Mouse (Mus musculus) olfactory bulb, adult 2 months (tissue): ENCODE measurements at regions not wholly inside any gene's neighbourhood (a gene's known extent, or its start where the extent isn't known, plus 50 kb on each side); places are given as distances from the start of the nearest gene placed in this dataset.

Experiments used
- H3K27ac ChIP-seq: fragments of 200-500 bp; 2 replicates; pipeline ENCODE4 v1.5.1; 2012; ENCODE audit warnings: low read depth, low read length; ENCODE audit not compliant: insufficient read depth
- H3K4me1 ChIP-seq: fragments of 200-500 bp; 2 replicates; pipeline ENCODE4 v1.6.1; 2012; ENCODE audit warnings: low read length; ENCODE audit not compliant: control insufficient read depth, insufficient read depth
- H3K4me3 ChIP-seq: fragments of 200-500 bp; 2 replicates; pipeline ENCODE4 v1.5.1; 2012; ENCODE audit warnings: mild to moderate bottlenecking, low read depth, low read length, moderate library complexity; ENCODE audit not compliant: insufficient read depth
- CTCF ChIP-seq: fragments of 200-500 bp; IDR thresholded peaks from 2 replicates; pipeline ENCODE4 v1.5.1; 2012; ENCODE audit warnings: low read depth, mild to moderate bottlenecking, low read length, moderate library complexity; ENCODE audit not compliant: insufficient read depth
- POLR2A ChIP-seq: fragments of 200-500 bp; IDR thresholded peaks from 2 replicates; pipeline ENCODE4 v1.6.1; 2012; ENCODE audit warnings: mild to moderate bottlenecking, low read depth, low read length, moderate library complexity; ENCODE audit not compliant: insufficient read depth
- WGBS: fragments of 180-500 bp; shearing (Covaris S2); methylation state at CpG from one replicate; pipeline ENCODE4 v1.1.7; 2018; 5-methylcytosine and 5-hydroxymethylcytosine counted together

DNA sequence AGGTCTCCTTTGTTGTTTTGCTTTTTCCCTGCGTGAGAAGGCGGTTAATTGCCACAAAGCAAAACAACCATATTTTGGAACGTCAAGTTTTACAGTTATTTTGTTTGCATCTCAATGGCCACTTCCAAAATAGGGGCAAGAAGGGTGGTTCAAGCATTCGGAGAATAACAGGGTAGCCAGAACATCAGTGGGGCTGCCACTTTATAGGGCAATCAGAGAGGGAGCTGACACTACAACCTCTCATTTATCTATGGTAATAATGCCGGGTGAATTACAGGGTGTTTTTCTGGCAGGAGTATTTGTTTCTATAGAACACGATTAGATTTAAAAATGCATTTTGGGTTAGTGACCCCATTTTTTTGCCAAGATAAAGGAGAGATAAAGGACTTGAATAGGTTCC is 173.9 kb upstream of the Igfbp7 start:
- H3K27ac ChIP-seq = no peak overlapping the region; the same call in 1 of the 2 replicates
- peaks cover 10% of the 10 kb centered on the region for H3K4me1 ChIP-seq
- WGBS = 9% methylated on average over 6 of the region's 6 CpGs
- H3K4me3 ChIP-seq = no peak overlapping the region
- TF ChIP-seq CTCF = no peak

DNA sequence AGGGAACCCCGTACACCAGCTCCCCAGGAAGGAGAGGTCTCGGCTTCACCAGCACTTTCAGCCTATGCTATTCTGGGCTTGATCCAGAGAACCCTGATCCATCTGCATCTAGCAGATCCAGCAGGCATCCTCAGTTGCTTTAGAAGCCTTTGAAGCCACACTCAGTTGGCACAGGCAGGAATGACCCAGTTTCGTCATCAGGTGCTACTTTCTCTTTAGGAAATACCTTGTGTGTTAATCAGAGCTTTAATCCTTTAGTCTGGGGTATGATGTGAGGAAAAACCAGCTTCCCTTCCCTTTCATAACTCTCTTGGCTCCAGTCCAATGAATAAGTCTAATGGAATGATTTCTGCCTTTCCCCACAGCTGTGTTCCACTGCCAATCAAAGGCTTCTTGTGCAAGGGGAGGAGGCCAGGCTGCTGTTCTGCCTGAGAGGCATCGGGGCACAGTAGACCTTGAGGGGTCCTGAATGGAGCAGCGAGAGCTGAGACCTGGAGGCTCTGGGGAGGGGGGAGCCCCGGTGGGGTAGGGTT is 173.3 kb upstream of the Igfbp7 start:
- Histone ChIP-seq H3K4me3 (no peak overlapping the region), H3K4me1 (peaks cover 10% of the 10 kb centered on the region), H3K27ac (peak overlapping the region; percentile 14)
- 23% methylated on average over 6 of the region's 6 CpGs for WGBS
- TF ChIP-seq CTCF (no peak), POLR2A (no peak)

DNA sequence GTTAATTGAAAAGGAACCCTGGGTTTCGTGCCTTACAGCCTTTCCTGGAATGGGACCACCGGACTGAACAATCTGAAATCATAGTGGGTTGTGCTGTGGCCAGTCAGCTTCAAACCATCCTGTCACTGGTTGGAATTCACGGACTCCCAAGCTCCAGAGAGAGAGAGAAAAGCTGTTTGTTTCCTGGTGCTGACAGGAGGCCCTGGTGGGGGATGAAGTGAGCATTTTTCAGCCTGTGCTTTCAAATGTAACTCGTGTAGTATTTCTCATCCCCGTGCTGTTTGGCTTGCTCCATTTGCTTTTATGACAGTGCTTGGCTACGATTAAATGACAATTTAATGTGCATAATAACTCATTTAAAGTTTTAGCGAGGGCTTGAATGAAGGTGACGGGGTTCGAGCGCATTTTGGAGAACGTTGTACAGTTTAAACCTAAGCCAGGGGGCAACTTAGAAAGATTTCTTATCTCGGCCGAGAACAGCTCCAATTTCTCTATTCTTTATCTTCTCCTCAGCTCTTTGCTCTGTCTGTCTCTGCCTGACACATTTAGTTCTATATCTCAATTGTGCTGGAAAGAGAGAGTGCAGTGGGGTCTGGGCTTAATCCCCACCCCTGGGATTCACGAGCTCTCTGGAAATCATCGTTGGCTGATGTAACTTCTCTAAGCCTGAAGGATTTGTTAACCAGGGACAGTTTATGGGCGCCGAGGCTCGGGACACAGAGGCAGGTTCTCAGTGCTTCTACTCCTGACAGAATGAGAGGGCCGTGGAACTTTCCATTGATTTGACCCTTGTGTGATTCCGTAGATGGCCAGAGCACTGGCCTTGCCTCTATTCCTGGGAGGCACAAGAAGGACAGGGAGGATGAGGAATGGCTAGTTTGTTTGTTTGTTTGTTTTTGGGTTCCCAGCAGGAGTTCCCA is 172.2 kb upstream of the Igfbp7 start:
- Histone ChIP-seq H3K4me3 (no peak overlapping the region), H3K27ac (peak overlapping the region; percentile 14), H3K4me1 (peaks cover 10% of the 10 kb centered on the region)
- TF ChIP-seq POLR2A = no peak
- no peak for TF ChIP-seq CTCF
- WGBS = 64% methylated on average over 20 of the region's 20 CpGs

DNA sequence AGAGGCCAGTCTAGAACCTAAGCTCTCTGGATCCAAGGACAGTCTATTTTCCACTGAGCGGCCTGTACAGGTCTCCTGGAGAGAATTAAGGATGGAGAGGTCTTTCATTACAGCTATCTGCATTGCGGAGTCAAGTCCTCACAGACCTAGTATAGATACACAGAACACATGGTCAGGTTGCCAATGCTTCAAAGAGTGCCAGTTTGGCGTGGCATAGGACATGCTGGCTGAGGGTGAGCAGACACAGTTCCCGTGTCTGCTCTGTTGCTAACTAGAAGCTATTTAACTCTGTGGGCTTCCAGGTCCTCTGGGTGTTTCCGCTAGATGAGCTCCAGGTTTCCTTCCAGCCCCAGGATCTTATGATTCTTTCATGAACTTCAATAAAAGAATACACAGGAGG is 169.0 kb upstream of the Igfbp7 start:
- no peak for TF ChIP-seq CTCF
- Histone ChIP-seq H3K27ac (no peak overlapping the region), H3K4me1 (peaks cover 10% of the 10 kb centered on the region), H3K4me3 (no peak overlapping the region)
- WGBS = 92% methylated on average over 5 of the region's 5 CpGs

DNA sequence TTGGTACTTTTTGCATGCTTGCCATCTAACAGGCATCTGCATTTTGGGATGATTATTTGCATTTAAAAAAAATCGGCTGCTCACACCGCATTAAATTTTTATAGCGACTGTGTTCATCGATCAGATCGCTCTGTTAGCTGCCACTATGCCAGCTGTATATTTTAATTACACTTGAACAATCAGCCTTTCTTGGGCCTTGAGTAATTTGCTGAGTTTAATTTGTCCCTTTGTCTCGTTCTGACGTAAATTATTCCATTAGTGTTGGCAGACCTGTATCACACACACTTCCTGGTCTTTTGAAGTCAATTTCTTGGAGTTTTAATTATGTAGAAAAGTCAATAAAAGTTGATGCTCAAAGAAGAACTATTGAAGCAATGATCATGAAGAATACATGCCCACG is 167.9 kb upstream of the Igfbp7 start:
- WGBS = 49% methylated on average over 8 of the region's 8 CpGs
- Histone ChIP-seq H3K4me1 (0 out of 2 replicates have a peak, but pooled peaks cover 4% of the 10 kb centered on the region), H3K4me3 (no peak overlapping the region), H3K27ac (no peak overlapping the region)
- no peak for TF ChIP-seq POLR2A
- no peak for TF ChIP-seq CTCF

DNA sequence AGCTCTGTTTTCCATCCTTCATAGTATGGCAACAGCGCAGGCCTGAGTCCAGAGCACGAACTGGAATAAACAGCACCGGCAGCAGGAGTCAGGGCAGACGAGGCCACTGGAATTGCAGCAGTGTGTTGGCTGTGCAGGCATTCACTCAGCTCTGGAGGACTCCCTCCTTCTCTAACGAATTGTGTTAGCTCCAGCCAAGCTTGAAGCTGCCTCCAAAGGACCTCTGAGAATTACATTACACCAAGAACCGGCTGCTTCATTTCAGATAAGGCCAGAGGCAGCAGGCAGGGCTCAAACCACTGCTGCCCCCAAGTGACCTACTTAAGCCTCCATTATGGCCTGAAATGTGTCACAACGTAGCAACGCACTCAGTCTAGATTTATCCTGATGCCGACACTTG is 162.5 kb upstream of the Igfbp7 start:
- Histone ChIP-seq H3K27ac (no peak overlapping the region), H3K4me1 (peaks cover 7% of the 10 kb centered on the region), H3K4me3 (no peak overlapping the region)
- TF ChIP-seq POLR2A (no peak), CTCF (no peak)
- WGBS = 57% methylated on average over 9 of the region's 9 CpGs

DNA sequence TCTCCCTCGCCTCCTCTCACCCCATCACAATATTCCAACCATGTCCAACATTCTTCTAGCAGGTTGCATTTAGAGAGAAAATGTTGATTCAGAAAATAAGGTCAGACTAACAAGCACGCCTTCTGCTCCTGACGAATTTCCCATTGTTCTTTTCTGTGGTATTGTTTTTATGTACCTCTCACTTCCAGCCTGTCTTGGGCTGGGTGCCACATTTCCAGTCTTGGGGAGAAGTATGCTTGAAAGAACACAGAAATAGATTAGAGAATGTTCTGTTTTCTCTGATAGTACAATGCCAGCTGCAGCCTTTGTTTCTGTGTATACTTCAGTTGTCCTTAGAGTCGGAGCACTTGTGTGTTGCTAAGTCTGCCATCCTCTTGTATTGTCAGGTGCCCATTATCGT is 160.3 kb upstream of the Igfbp7 start:
- Histone ChIP-seq H3K4me1 (peaks cover 7% of the 10 kb centered on the region), H3K4me3 (no peak overlapping the region), H3K27ac (peak overlapping the region; percentile 69; the same call in 1 of the 2 replicates)
- 30% methylated on average over 5 of the region's 5 CpGs for WGBS
- TF ChIP-seq POLR2A (no peak), CTCF (no peak)

DNA sequence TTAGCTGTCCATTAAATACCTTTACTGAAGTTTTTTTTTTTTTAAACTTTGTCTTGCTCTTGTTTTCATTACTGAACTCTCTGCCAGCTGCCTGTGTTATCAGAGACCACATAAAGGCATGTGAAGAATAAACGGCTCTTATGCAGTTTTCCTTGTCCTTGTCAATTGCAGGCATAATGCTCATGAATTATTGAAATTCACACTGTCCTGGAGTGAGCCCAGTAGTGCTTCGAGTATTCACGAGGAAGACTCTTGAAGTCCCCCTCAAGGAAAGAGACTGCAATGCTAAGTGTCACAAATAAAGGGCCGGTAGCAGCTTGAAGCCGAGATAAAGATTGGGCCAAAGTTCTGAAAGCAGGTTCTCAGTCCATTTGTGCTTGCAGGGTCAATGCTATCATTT is 144.7 kb upstream of the Igfbp7 start:
- no peak overlapping the region for H3K4me3 ChIP-seq
- no peaks in the 10 kb centered on the region for H3K4me1 ChIP-seq
- no peak for TF ChIP-seq POLR2A
- no peak for TF ChIP-seq CTCF
- no peak overlapping the region for H3K27ac ChIP-seq
- 66% methylated on average over 5 of the region's 5 CpGs for WGBS

DNA sequence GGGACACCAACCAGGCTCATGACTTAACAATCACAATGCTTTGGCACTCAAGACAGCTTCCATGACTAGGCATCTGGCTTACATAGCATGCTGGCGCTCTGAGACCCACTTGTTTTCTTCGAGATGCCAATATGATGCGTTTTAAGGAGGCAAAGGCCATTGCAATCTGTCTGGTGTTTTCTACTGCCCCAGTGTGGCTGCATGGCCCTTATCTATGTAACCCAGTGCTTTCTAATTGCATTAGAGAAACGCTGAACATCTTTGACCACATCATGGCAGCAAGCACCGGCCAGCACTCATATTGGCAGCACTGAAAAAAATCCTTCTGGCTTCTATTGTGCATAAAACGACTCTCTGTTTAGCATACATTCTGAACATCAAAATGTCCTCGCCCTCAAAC is 144.2 kb upstream of the Igfbp7 start:
- Histone ChIP-seq H3K4me1 (0 out of 2 replicates have a peak, but pooled peaks cover under 1% of the 10 kb centered on the region), H3K27ac (no peak overlapping the region), H3K4me3 (no peak overlapping the region)
- WGBS = 68% methylated on average over 7 of the region's 7 CpGs
- no peak for TF ChIP-seq CTCF

DNA sequence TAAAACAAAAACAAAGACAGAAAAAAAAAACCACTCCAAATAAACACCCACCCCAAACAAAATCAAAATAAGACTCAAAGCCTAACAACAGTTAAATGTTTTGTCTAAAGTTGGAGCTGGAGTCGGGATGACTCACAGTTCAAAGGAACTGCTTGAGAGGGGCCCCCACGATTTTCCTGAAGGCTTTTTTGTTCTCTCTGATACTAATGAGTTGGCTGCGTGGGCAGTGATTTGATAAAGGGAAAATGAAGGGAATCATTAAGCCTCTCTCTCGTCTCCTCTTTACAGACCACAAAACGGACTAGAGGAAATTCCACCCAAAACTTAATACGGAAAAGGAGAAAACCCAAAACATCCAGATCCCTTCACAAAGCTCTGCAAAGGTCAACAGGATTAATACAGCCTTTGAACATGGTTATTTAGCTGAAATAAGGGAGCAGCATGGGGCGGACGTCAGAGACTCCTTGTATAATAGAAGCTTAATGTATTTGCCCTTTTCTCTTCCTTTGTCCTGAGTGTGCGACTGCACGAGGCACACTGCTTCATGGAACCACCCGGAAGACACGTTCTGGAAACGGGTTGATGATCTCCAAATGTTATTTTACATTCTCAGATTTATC is 138.3 kb upstream of the Igfbp7 start:
- WGBS = 15% methylated on average over 13 of the region's 13 CpGs
- no peak overlapping the region for H3K4me3 ChIP-seq
- H3K27ac ChIP-seq = peak overlapping the region; percentile 83
- TF ChIP-seq POLR2A (no peak), CTCF (no peak)
- H3K4me1 ChIP-seq = 0 out of 2 replicates have a peak, but pooled peaks cover 2% of the 10 kb centered on the region
